Mouse (Mus musculus): ENCODE measurements around the gene Setd3.

Setd3 gene

GRCm38 (mm10) chr12:108069504-108069903 lies 109.6 kb downstream of the Setd3 start:
- DNase-seq, result no peak

DNA sequence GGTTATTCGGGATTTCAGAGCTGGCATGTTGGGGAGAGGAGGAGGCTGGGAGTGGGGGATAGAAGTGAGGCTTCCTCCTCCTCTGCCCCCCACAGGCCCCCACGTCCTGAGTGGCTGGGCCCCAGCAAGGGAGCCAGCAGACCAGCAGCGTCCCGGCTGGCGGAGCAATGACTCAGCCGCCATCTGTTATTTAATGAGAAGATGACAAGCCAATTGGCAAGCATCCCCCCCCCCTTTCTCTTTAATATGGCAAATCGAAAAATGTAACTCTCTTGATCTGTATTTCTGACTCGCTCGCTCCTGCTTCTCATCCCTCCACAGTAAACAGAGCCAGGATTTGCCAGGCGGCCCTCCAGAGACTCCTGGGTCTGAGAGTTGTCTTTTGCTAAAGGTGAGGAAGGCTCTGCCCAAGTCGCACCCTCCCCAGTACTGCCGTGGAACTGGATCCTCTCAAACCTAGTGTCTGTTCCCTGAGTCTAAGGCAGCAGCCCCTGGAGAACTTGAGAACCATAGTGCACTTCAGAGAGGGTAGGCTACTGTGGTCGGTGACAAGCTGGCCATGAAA lies 111.2 kb downstream of the Setd3 start:
- peak; percentile 81 for DNase-seq

DNA sequence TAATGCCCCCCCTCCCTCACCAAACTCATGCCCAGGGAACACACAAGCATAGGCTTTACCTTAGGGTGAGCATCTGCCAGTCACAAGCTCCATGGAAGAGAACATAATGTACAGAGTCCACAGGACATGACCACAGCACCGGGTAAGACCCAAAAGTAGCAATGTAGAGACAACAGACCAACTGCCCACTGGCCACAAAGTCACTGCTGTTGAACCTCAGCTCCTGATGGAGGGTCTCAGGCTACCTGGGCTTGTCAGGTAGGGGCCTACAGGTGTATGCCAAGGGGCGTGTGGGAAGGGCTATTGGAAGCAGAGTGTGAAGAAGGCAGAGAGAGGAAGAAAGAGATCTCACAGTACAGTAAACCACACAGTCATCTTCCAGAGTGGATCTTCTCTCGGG lies 111.9 kb downstream of the Setd3 start:
- DNase-seq, result peak; percentile 43

- peak; percentile 32 for DNase-seq
Observed at GRCm38 (mm10) chr12:108064396-108064998, 114.6 kb downstream of the Setd3 start.

DNA sequence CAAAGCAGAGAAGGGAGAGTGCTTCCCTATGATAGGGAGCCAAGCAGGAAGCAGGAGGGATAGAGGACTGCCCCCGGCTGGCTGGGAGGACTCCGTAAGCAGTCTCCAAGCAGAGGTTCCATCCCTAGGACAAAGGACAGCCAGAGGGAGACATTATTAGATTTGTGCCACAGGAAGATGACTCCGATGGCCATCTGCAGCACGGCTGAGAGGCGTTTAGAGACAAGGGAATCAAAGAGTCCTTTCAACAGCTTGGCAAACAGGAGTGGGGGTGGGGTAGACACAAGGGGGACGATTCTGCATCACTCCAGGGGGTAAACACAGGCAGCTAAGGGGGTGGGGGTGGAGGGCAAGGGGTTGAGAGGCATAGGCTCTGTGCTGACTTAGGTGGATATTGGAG lies 115.1 kb downstream of the Setd3 start:
- DNase-seq, result no peak

GRCm38 (mm10) chr12:108062137-108062536 lies 117.0 kb downstream of the Setd3 start:
- DNase-seq, result no peak

- DNase-seq, result peak; percentile 45
Observed at GRCm38 (mm10) chr12:108061661-108062060, 117.5 kb downstream of the Setd3 start.
